Mouse (Mus musculus) limb, embryonic 10.5 days (tissue): ENCODE measurements around the gene Prkar2b. TPM values are rescaled to one million over a fixed set of nuclear protein-coding genes. Genes with fewer than 3 reads are reported as not detected.

Experiments
- DNase-seq: peaks from one replicate; pipeline ENCODE4 v3.0.0-alpha.2; 2017; ENCODE audit warnings: low spot score
- H3K27ac ChIP-seq: fragments of 300-500 bp; sonication (generic); 2 replicates; pipeline ENCODE4 v1.5.1; 2016; ENCODE audit warnings: mild to moderate bottlenecking
- H3K27me3 ChIP-seq: fragments of 300-500 bp; sonication (generic); 2 replicates; pipeline ENCODE4 v1.6.1; 2016; ENCODE audit warnings: low read depth, mild to moderate bottlenecking; ENCODE audit not compliant: poor library complexity, severe bottlenecking
- H3K36me3 ChIP-seq: fragments of 300-500 bp; sonication (generic); 2 replicates; pipeline ENCODE4 v1.6.1; 2016; ENCODE audit warnings: mild to moderate bottlenecking, moderate library complexity
- H3K4me1 ChIP-seq: fragments of 300-500 bp; sonication (generic); 2 replicates; pipeline ENCODE4 v1.6.1; 2016
- H3K4me3 ChIP-seq: fragments of 300-500 bp; sonication (generic); 2 replicates; pipeline ENCODE4 v1.5.1; 2016; ENCODE audit warnings: mild to moderate bottlenecking, moderate library complexity
- H3K9me3 ChIP-seq: fragments of 300-500 bp; sonication (generic); replicated peaks from 2 replicates; pipeline ENCODE4 v1.6.1; 2016; ENCODE audit warnings: mild to moderate bottlenecking
- WGBS: fragments of 180-500 bp; shearing (Covaris S2); methylation state at CpG from one replicate; pipeline ENCODE4 v1.1.7; 2016; 5-methylcytosine and 5-hydroxymethylcytosine counted together
- polyA plus RNA-seq: library from polyadenylated mRNA; unstranded; fragments of >200 nt; fragmentation: Nextera tagmentation; extraction: Ambion mirVana; gene quantifications from 2 replicates; pipeline ENCODE4 v1.2.1, GENCODE M21; 2016

The Prkar2b gene
- polyA plus RNA-seq, 1 experiment from 2014 or later: 24.8 TPM

- Histone ChIP-seq H3K9me3 (no peaks in the 10 kb centered on the region), H3K36me3 (no peaks in the 10 kb centered on the region), H3K4me1 (no peaks in the 10 kb centered on the region), H3K27me3 (no peaks in the 10 kb centered on the region), H3K27ac (no peak overlapping the region), H3K4me3 (no peak overlapping the region)
- 84% methylated on average over 4 of the region's 4 CpGs for WGBS
- DNase-seq: no peak
These were observed 147.5 kb downstream of the Prkar2b start for GRCm38 (mm10) chr12:31913614-31914013.

GRCm38 (mm10) chr12:31912966-31913551 lies 148.0 kb downstream of the Prkar2b start:
- no peaks in the 10 kb centered on the region for H3K27me3 ChIP-seq
- no peaks in the 10 kb centered on the region for H3K9me3 ChIP-seq
- no peak for DNase-seq
- H3K4me3 ChIP-seq: no peak overlapping the region
- H3K27ac ChIP-seq: no peak overlapping the region
- H3K36me3 ChIP-seq: no peaks in the 10 kb centered on the region
- 87% methylated on average over 6 of the region's 6 CpGs for WGBS
- no peaks in the 10 kb centered on the region for H3K4me1 ChIP-seq

Other genes with a start within 250 kb of the Prkar2b start
- 84.4 and 110 TPM in 2 replicates for gene Hbp1, start 110.8 kb downstream of the Prkar2b start, polyA plus RNA-seq
- 0.55 and 0.91 TPM in 2 replicates for gene Pik3cg, start 147.4 kb upstream of the Prkar2b start, polyA plus RNA-seq